Mouse (Mus musculus) hindbrain, postnatal 0 days (tissue): ENCODE measurements around the gene Rnf187. TPM values are rescaled to one million over a fixed set of nuclear protein-coding genes. Genes with fewer than 3 reads are reported as not detected.

Experiments used
- ATAC-seq: fragments of 200-750 bp; cut with Nextera tagmentation; 2 replicates; pipeline ENCODE4 v1.8.0; 2017; ENCODE audit warnings: mild to moderate bottlenecking, moderate TSS enrichment, moderate library complexity
- DNase-seq: peaks from one replicate; pipeline ENCODE4 v3.0.0-alpha.2; 2015; ENCODE audit warnings: low spot score
- H3K27ac ChIP-seq: fragments of 300-500 bp; sonication (generic); 2 replicates; pipeline ENCODE4 v1.5.1; 2014; ENCODE audit warnings: mild to moderate bottlenecking
- H3K27me3 ChIP-seq: fragments of 300-500 bp; sonication (generic); 2 replicates; pipeline ENCODE4 v1.6.1; 2014; ENCODE audit warnings: low read length, mixed read lengths; ENCODE audit not compliant: insufficient read depth
- H3K36me3 ChIP-seq: fragments of 300-500 bp; sonication (generic); 2 replicates; pipeline ENCODE4 v1.6.1; 2014; ENCODE audit warnings: low read length, mixed read lengths; ENCODE audit not compliant: insufficient read depth
- H3K4me1 ChIP-seq: fragments of 300-500 bp; sonication (generic); 2 replicates; pipeline ENCODE4 v1.6.1; 2014; ENCODE audit warnings: antibody characterized with exemption, low read length, mixed read lengths; ENCODE audit not compliant: insufficient read depth
- H3K4me2 ChIP-seq: fragments of 300-500 bp; sonication (generic); 2 replicates; pipeline ENCODE4 v1.6.1; 2014; ENCODE audit warnings: low read depth, mild to moderate bottlenecking, low read length, moderate library complexity, mixed read lengths
- H3K4me3 ChIP-seq: fragments of 300-500 bp; sonication (generic); 2 replicates; pipeline ENCODE4 v1.5.1; 2014; ENCODE audit warnings: low read length
- H3K9ac ChIP-seq: fragments of 300-500 bp; sonication (generic); replicated peaks from 2 replicates; pipeline ENCODE4 v1.6.1; 2014; ENCODE audit warnings: mild to moderate bottlenecking, low read length, moderate library complexity, mixed read lengths
- H3K9me3 ChIP-seq: fragments of 300-500 bp; sonication (generic); 2 replicates; pipeline ENCODE4 v1.6.1; 2016; ENCODE audit warnings: low read length, mixed read lengths
- CTCF ChIP-seq: IDR thresholded peaks from 2 replicates; pipeline ENCODE4 v1.5.1; 2016; ENCODE audit warnings: antibody characterized with exemption, control low read depth, low read depth
- WGBS: fragments of 180-500 bp; shearing (Covaris S2); extraction: QIAGEN DNeasy Blood & Tissue Kit; methylation state at CpG from one replicate; pipeline ENCODE4 v1.1.7; 2014; 5-methylcytosine and 5-hydroxymethylcytosine counted together
- polyA plus RNA-seq: library from polyadenylated mRNA; unstranded; fragments of >200 nt; fragmentation: Nextera tagmentation; extraction: Ambion mirVana; gene quantifications from 2 replicates; pipeline ENCODE4 v1.2.1, GENCODE M21; 2015
- total RNA-seq: library from RNA; depleted of rRNA; stranded (reverse); fragments of >200 nt; gene quantifications from 2 replicates; pipeline ENCODE4 v1.2.3, GENCODE M21; 2014; rRNA removed

Gene Rnf187
- total RNA-seq (975 and 1,069 TPM in 2 replicates), polyA plus RNA-seq (649 and 670 TPM in 2 replicates)

GRCm38 (mm10) chr11:58938322-58939087, at the start of gene Rnf187:
Gene Rnf187, minus strand, starts transcription at chr11:58938916.
- WGBS = 1% methylated on average over 70 of the region's 95 CpGs
- no peak for TF ChIP-seq CTCF
- no peaks in the 10 kb centered on the region for H3K9me3 ChIP-seq
- peak within 1 kb of the TSS; percentile 97 for H3K27ac ChIP-seq
- peaks cover 12% of the 10 kb centered on the region; the same call in 1 of the 2 replicates for H3K4me1 ChIP-seq
- peaks cover 21% of the 10 kb centered on the region; the same call in 1 of the 2 replicates for H3K36me3 ChIP-seq
- no peaks in the 10 kb centered on the region for H3K27me3 ChIP-seq
- peak; percentile 97 for DNase-seq
- peak; percentile 97 for ATAC-seq
- H3K4me3 ChIP-seq = peak within 1 kb of the TSS; percentile 94
- peak within 1 kb of the TSS; percentile 87 for H3K4me2 ChIP-seq
- peak within 1 kb of the TSS; percentile 98 for H3K9ac ChIP-seq

- TF ChIP-seq CTCF = no peak
- Histone ChIP-seq H3K36me3 (peaks cover 43% of the 10 kb centered on the region), H3K4me3 (no peak overlapping the region), H3K9ac (no peak overlapping the region), H3K27ac (no peak overlapping the region), H3K27me3 (no peaks in the 10 kb centered on the region), H3K4me1 (peaks cover 3% of the 10 kb centered on the region; the same call in 1 of the 2 replicates), H3K4me2 (no peak overlapping the region), H3K9me3 (no peaks in the 10 kb centered on the region)
- DNase-seq (no peak), ATAC-seq (no peak)
- WGBS = 97% methylated on average over 3 of the region's 3 CpGs
Observed at GRCm38 (mm10) chr11:58985299-58985917, 46.7 kb upstream of the Rnf187 start.

GRCm38 (mm10) chr11:58984657-58985056, 45.9 kb upstream of the Rnf187 start:
- Histone ChIP-seq H3K9me3 (no peaks in the 10 kb centered on the region), H3K9ac (no peak overlapping the region), H3K4me2 (no peak overlapping the region), H3K27me3 (no peaks in the 10 kb centered on the region), H3K36me3 (peaks cover 43% of the 10 kb centered on the region), H3K4me3 (no peak overlapping the region), H3K4me1 (peaks cover 10% of the 10 kb centered on the region), H3K27ac (no peak overlapping the region)
- no peak for TF ChIP-seq CTCF
- ATAC-seq = no peak
- no peak for DNase-seq
- WGBS = 94% methylated on average over 7 of the region's 7 CpGs

GRCm38 (mm10) chr11:58983691-58984341, 45.1 kb upstream of the Rnf187 start:
- WGBS = 89% methylated on average over 6 of the region's 6 CpGs
- Histone ChIP-seq H3K4me2 (no peak overlapping the region), H3K9ac (no peak overlapping the region), H3K36me3 (peaks cover 39% of the 10 kb centered on the region), H3K4me1 (peaks cover 18% of the 10 kb centered on the region), H3K4me3 (no peak overlapping the region), H3K9me3 (no peaks in the 10 kb centered on the region), H3K27ac (no peak overlapping the region), H3K27me3 (no peaks in the 10 kb centered on the region)
- DNase-seq (no peak), ATAC-seq (no peak)
- TF ChIP-seq CTCF = no peak

GRCm38 (mm10) chr11:58982471-58983097, 43.9 kb upstream of the Rnf187 start:
- TF ChIP-seq CTCF = no peak
- peaks cover 20% of the 10 kb centered on the region for H3K4me1 ChIP-seq
- ATAC-seq (no peak), DNase-seq (no peak)
- no peaks in the 10 kb centered on the region for H3K27me3 ChIP-seq
- H3K27ac ChIP-seq = peak overlapping the region; percentile 60
- H3K4me3 ChIP-seq = no peak overlapping the region
- no peak overlapping the region for H3K4me2 ChIP-seq
- peaks cover 37% of the 10 kb centered on the region for H3K36me3 ChIP-seq
- no peaks in the 10 kb centered on the region for H3K9me3 ChIP-seq
- WGBS = 82% methylated on average over 18 of the region's 18 CpGs
- H3K9ac ChIP-seq = no peak overlapping the region
